Mouse (Mus musculus): ENCODE measurements around the gene Coa6. TPM values are rescaled to one million over a fixed set of nuclear protein-coding genes. Genes with fewer than 3 reads are reported as not detected.
"Not testable (repeated sequence)": the region's sequence is repeated elsewhere in the genome, so short reads cannot be mapped to it uniquely, and the experiment has no call there.

Coa6 gene
- polyA plus RNA-seq (2015; fragmentation: Nextera tagmentation; extraction: Ambion mirVana) = 53.7 and 59.3 TPM in 2 replicates

DNA sequence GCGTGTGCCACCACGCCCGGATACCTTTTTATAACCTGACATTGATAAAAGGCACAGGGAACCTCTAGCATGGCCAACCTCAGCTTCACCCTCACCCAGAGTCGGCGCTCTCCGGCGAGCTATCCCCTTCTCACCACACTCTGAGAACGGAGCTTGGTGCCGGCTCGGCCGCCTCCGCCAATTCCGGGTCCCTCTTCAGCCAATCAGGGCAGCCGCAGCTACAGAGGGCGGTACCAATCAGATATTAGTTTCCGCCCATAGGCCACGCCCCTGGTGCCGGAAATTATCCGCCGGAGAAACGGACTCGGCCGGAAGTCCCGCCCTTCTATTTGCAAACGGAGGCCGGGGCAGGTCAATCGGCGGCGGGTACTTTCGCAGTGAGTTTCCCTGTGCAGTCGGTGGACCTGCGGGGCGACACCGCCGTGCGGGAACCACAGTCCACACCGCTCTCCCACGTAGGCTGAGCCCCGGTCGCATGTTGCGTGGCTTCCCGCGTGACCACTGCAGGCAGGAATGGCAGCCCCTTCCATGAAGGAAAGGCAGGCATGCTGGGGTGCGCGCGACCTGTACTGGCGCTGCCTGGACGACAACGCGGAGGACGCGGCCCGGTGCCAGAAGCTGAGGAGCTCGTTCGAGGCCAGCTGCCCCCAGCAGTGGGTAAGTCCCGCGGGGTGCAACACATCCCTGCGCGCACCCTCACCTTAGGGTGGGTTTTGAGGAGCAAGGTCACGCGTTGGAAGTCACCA is at the start of gene Coa6:
Gene Coa6 (plus strand): TSS at position 342 of the 746 bp plus-strand sequence.
- Histone ChIP-seq H3K9ac (peak within 1 kb of the TSS; percentile 90), H3K4me1 (peaks cover 12% of the 10 kb centered on the region), H3K4me3 (replicated peaks) (peak within 1 kb of the TSS; percentile 90), H3K27ac (peak within 1 kb of the TSS; percentile 85), H3K9me3 (replicated peaks) (no peaks in the 10 kb centered on the region), H3K4me2 (peak within 1 kb of the TSS; percentile 78), H3K27me3 (no peaks in the 10 kb centered on the region), H3K36me3 (peaks cover 28% of the 10 kb centered on the region)
- ATAC-seq (replicated peaks; ENCODE audit: low FRiP score) = peak; percentile 99
- WGBS = under 1% methylated on average over 61 of the region's 61 CpGs

DNA sequence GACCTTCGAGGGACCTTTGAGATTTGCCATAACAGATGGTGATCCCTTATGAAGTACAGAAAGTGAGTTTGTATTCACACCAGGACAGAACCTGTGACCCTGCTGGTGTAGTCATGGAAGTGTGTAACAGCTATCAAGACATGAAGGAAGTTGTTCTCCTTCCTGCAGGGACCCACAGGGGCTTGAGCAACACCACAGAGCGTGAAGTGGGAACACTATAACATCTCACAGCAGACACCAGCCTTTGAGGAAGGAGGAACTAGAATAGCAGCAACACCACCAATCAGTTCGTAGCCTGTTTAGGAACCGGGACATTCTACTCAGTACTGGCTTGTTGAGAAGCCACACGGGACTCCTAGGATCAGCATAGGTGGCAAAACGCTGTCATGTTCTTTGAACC is 42.7 kb upstream of the Coa6 start:
- H3K27ac ChIP-seq = no peak overlapping the region
- no peaks in the 10 kb centered on the region for H3K27me3 ChIP-seq
- H3K4me3 ChIP-seq (replicated peaks) = no peak overlapping the region
- no peak overlapping the region for H3K9ac ChIP-seq
- no peaks in the 10 kb centered on the region for H3K36me3 ChIP-seq
- no peak for ATAC-seq (replicated peaks; ENCODE audit: low FRiP score)
- H3K9me3 ChIP-seq (replicated peaks) = no peaks in the 10 kb centered on the region
- 78% methylated on average over 6 of the region's 6 CpGs for WGBS
- H3K4me1 ChIP-seq = no peaks in the 10 kb centered on the region
- no peak overlapping the region for H3K4me2 ChIP-seq

DNA sequence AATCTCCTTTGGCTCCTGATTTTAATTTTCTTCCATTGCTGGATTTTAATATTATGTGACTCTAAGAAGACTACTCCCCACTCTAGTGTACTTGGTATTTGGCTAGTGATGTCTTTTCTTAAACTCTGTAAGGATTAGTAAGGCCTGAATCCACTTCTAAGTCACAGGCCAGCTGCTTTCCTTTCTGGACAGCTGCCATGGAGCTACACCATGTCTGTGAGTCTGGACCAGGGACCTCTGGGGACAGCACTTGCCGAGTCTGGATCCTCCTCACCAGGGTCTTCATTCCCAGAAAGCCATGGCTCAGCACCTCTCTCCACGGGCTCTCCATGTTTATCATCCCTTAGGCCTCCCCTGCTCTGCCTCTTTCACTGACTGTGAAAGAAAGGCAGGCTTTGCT is 42.2 kb upstream of the Coa6 start:
- no peak for ATAC-seq (replicated peaks; ENCODE audit: low FRiP score)
- Histone ChIP-seq H3K4me2 (no peak overlapping the region), H3K4me1 (no peaks in the 10 kb centered on the region), H3K4me3 (replicated peaks) (no peak overlapping the region), H3K9ac (no peak overlapping the region), H3K27me3 (no peaks in the 10 kb centered on the region), H3K9me3 (replicated peaks) (no peaks in the 10 kb centered on the region), H3K27ac (no peak overlapping the region), H3K36me3 (no peaks in the 10 kb centered on the region)
- 54% methylated on average over 2 of the region's 2 CpGs for WGBS

DNA sequence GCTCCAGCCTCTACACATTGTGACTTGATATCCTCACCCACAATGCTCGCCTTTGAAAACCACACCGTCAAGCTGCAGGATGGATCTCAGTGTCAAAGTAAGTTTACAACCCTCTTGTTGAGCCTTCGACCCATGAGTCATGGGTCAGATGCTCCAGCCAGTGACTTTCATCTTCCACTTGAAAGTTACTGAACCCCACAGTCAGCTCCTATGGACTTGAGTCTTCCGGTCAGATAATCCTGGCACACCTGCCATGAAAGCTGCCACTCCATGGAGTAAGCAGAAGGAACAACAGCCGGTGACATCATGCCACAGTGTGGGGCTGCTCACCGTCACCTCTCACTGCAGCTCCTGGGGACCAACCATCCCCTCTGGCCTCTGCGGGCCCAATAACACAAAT is 41.0 kb upstream of the Coa6 start:
- Histone ChIP-seq H3K4me1 (no peaks in the 10 kb centered on the region), H3K4me3 (replicated peaks) (no peak overlapping the region), H3K9ac (no peak overlapping the region), H3K27me3 (no peaks in the 10 kb centered on the region), H3K36me3 (no peaks in the 10 kb centered on the region), H3K4me2 (no peak overlapping the region), H3K9me3 (replicated peaks) (no peaks in the 10 kb centered on the region), H3K27ac (no peak overlapping the region)
- 50% methylated on average over 7 of the region's 7 CpGs for WGBS
- peak; percentile 54; the same call in 1 of the 2 replicates for ATAC-seq (replicated peaks; ENCODE audit: low FRiP score)

DNA sequence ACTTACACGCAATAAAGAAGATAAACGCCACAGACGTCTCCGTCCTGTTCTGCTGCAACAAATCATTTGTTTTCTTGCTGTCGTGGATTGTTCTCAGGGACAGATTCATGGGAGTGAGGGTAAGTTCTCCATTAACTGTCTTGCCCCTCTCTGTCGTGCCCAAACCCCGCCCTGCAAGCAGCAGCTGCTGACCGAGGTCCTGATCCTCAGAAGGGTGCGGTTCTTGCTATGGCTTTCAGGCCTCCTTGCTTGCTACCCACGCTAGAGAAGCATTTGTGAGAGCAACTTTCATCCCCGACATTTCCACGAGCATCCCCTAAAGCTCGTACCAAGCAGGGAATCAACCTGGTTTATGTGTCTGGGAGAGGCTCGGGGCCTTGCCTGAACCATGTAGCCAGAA is 40.1 kb upstream of the Coa6 start:
- no peak for ATAC-seq (replicated peaks; ENCODE audit: low FRiP score)
- H3K9ac ChIP-seq = no peak overlapping the region

DNA sequence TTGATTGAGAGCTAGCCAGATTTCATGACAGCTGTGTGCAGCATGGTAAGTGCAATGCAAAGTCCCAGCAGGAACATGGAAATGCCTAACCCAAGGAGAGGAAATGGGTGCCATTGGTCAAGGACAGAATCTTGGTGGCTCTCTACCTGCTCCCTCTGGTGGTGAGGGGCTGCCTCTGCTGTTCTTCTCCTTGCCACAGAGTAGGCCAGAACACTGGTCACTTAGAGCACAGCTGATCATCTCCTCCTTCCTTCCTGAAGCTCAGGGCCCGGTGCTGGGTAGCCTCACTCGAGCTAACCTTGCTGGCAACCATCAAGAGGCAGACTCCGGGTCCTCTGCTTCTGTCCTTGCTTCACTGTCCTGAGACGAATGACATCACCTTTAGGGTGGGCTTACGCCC is 39.6 kb upstream of the Coa6 start:
- H3K27me3 ChIP-seq = no peaks in the 10 kb centered on the region
- ATAC-seq (replicated peaks; ENCODE audit: low FRiP score) = no peak
- no peak overlapping the region for H3K9ac ChIP-seq
- no peak overlapping the region for H3K27ac ChIP-seq
- H3K9me3 ChIP-seq (replicated peaks) = no peaks in the 10 kb centered on the region
- H3K4me3 ChIP-seq (replicated peaks) = no peak overlapping the region
- H3K36me3 ChIP-seq = no peaks in the 10 kb centered on the region
- H3K4me1 ChIP-seq = no peaks in the 10 kb centered on the region
- 63% methylated on average over 5 of the region's 5 CpGs for WGBS
- H3K4me2 ChIP-seq = no peak overlapping the region

More for the DNA sequence above, 40.1 kb upstream of the Coa6 start:
- Histone ChIP-seq H3K9me3 (replicated peaks) (no peaks in the 10 kb centered on the region), H3K27ac (no peak overlapping the region), H3K4me1 (no peaks in the 10 kb centered on the region), H3K36me3 (no peaks in the 10 kb centered on the region), H3K4me3 (replicated peaks) (no peak overlapping the region), H3K27me3 (no peaks in the 10 kb centered on the region), H3K4me2 (no peak overlapping the region)
- 29% methylated on average over 14 of the region's 14 CpGs for WGBS

DNA sequence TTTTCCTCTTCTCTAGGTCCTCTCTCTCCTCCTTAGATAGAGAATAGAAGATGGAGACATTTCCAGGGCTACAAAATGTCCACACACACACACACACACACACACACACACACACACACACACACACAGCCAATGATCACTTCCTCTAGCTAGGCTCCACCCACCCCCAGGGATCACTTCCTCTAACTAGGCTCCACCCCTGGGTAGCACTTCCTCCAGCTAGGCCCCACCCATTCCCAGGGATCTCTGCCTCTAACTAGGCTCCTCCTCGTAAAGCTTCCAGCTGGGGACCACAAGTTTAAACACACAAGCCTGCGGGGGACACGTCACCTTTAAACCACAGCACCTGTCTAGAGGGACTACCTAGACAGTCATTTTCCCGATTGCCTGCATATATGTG is 34.7 kb upstream of the Coa6 start:
- ATAC-seq (replicated peaks; ENCODE audit: low FRiP score) = no peak
- Histone ChIP-seq H3K9me3 (replicated peaks) (no peaks in the 10 kb centered on the region), H3K27me3 (no peaks in the 10 kb centered on the region), H3K27ac (no peak overlapping the region), H3K4me3 (replicated peaks) (no peak overlapping the region), H3K36me3 (no peaks in the 10 kb centered on the region), H3K4me2 (no peak overlapping the region), H3K4me1 (no peaks in the 10 kb centered on the region), H3K9ac (no peak overlapping the region)
- 82% methylated on average over 4 of the region's 4 CpGs for WGBS

DNA sequence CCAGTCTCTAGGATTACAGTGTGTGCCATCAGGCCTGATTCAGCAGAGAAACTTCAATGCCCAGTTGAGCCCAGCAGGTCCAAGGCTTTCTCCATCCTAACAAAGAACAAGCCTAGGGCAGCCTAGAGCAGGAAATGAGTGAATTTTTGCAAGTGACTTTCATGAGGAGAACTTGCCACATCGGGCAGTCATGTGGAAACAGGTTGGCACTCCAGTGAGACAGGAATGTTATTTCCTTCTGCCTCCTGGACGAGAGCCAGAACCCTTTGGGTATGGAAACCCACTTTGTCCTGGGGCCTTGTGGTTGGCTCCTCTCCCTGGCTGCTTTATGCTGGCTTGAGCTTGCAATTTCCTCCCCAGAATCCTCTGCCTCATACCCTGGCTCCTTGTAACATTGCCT is 30.8 kb upstream of the Coa6 start:
- Histone ChIP-seq H3K27me3 (no peaks in the 10 kb centered on the region), H3K4me1 (no peaks in the 10 kb centered on the region), H3K9ac (no peak overlapping the region), H3K9me3 (replicated peaks) (no peaks in the 10 kb centered on the region), H3K4me3 (replicated peaks) (no peak overlapping the region), H3K4me2 (no peak overlapping the region), H3K27ac (peak overlapping the region; percentile 28), H3K36me3 (no peaks in the 10 kb centered on the region)
- 55% methylated on average over 2 of the region's 2 CpGs for WGBS
- no peak for ATAC-seq (replicated peaks; ENCODE audit: low FRiP score)

DNA sequence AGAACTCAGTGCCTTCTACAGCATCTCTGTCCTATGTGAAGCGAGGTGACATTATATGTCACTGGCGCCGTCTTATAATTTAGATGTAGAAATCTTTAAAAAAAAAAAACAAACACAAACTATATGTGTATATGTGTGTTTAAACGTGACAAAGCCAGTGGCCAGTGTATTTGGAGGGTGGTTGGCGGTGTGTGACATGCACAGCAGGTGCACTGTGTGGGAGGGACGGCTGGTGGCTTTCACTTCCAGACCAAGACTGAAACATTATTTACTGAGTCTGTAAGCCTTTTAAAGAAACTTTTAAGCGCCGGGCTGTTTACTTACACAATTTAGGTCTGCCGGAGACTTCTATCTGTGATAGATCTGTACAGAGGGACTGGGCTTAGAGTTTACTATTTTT is 26.9 kb upstream of the Coa6 start:
- Histone ChIP-seq H3K9ac (no peak overlapping the region), H3K36me3 (no peaks in the 10 kb centered on the region), H3K4me1 (no peaks in the 10 kb centered on the region), H3K4me2 (no peak overlapping the region), H3K27ac (no peak overlapping the region), H3K27me3 (no peaks in the 10 kb centered on the region), H3K9me3 (replicated peaks) (no peaks in the 10 kb centered on the region), H3K4me3 (replicated peaks) (no peak overlapping the region)
- WGBS = 78% methylated on average over 9 of the region's 9 CpGs
- no peak for ATAC-seq (replicated peaks; ENCODE audit: low FRiP score)

DNA sequence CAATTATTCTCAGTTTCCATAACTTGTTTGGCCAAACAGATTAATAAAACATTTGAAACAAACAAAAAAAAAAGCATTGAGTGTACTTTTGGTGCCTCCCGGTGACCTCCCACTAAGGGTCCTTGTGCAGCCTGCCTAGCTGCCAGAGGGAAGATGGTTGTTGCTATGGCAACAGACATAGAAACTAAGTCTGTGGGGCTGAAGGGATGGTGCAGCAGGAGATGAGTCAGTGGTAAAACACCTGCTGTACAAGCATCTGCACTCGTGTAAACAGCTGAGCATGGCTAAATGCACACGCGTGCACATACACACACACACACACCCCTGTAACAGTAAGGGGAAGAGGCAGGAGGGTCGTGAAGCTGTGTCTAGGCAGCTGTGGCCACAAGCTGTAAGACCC is 26.4 kb upstream of the Coa6 start:
- no peaks in the 10 kb centered on the region for H3K9me3 ChIP-seq (replicated peaks)
- no peak for ATAC-seq (replicated peaks; ENCODE audit: low FRiP score)
- no peak overlapping the region for H3K9ac ChIP-seq
- no peak overlapping the region for H3K4me2 ChIP-seq
- H3K27me3 ChIP-seq = no peaks in the 10 kb centered on the region
- WGBS = 74% methylated on average over 5 of the region's 5 CpGs
- no peaks in the 10 kb centered on the region for H3K36me3 ChIP-seq
- H3K4me1 ChIP-seq = no peaks in the 10 kb centered on the region
- H3K4me3 ChIP-seq (replicated peaks) = no peak overlapping the region
- no peak overlapping the region for H3K27ac ChIP-seq

DNA sequence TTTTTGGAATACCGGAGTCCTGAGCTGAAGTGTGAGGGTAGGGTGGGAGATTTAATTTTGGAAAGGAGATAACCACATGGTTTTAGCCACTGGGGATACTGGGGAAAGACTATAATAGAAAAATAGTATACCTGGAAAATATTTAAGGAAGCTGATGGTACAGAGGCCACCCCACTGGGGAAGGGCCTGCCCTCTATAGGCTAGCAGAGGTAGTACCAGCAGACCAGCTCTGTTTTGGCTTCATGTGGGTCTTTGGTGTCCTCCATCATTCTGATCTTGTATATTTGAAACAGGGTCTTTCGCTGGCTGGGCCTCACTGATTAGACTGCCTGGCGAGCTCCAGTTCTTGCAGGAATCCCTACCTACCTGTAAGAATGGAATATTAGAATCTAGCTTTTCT is 24.0 kb upstream of the Coa6 start:
- H3K27me3 ChIP-seq = 0 out of 2 replicates have a peak, but pooled peaks cover 10% of the 10 kb centered on the region
- no peak for ATAC-seq (replicated peaks; ENCODE audit: low FRiP score)
- no peak overlapping the region for H3K9ac ChIP-seq
- no peak overlapping the region for H3K27ac ChIP-seq
- no peak overlapping the region for H3K4me3 ChIP-seq (replicated peaks)
- no peak overlapping the region for H3K4me2 ChIP-seq
- 71% methylated on average over 3 of the region's 3 CpGs for WGBS
- no peaks in the 10 kb centered on the region for H3K36me3 ChIP-seq
- H3K4me1 ChIP-seq = no peaks in the 10 kb centered on the region
- no peaks in the 10 kb centered on the region for H3K9me3 ChIP-seq (replicated peaks)

DNA sequence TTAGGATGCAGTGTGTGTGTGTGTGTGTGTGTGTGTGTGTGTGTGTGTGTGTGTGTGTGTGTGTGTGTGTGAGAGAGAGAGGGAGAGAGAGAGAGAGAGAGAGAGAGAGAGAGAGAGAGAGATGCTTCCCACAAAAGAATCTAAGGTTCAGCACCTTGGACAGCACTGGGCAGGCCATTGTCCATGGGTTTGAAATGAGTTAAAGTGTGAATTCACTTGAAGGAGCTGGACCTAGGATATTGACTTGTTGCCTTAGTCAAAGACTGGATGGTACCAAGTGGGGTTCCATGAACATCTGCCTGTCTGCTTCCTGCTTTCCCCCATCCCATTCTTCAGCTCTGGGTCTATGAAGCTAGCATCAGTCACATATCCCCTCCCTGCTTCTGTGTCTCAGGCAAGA is 17.8 kb upstream of the Coa6 start:
- 0 out of 2 replicates have a peak, but pooled peaks cover 10% of the 10 kb centered on the region for H3K27me3 ChIP-seq
- not testable (repeated sequence) for H3K4me3 ChIP-seq (replicated peaks); H3K4me1 ChIP-seq; H3K36me3 ChIP-seq; ATAC-seq (replicated peaks; ENCODE audit: low FRiP score); H3K9ac ChIP-seq; H3K9me3 ChIP-seq (replicated peaks); H3K27ac ChIP-seq; H3K4me2 ChIP-seq

DNA sequence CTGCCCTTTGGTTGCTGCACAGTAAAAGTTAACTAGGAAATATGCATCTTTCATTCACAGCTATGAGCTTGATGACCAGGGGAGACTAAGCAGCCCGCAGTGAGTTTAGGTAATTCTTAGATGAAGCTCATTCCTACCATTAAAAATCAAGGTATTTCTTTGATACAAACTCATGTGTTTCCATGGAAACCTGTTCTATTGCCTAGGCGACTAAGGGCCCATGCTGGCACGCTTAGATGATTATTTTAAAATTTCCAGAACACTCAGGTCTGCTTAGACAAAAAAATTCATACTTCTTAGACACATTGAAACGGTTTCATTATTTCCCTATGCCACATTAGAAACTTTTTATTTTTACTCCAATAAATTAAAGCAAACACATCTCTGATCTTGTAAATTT is 17.3 kb upstream of the Coa6 start:
- Histone ChIP-seq H3K9me3 (replicated peaks) (no peaks in the 10 kb centered on the region), H3K36me3 (no peaks in the 10 kb centered on the region), H3K27ac (no peak overlapping the region), H3K9ac (no peak overlapping the region), H3K4me1 (no peaks in the 10 kb centered on the region), H3K4me3 (replicated peaks) (no peak overlapping the region), H3K4me2 (no peak overlapping the region), H3K27me3 (0 out of 2 replicates have a peak, but pooled peaks cover 10% of the 10 kb centered on the region)
- no peak for ATAC-seq (replicated peaks; ENCODE audit: low FRiP score)
- WGBS = 75% methylated on average over 4 of the region's 4 CpGs

Data from kidney, embryonic 15.5 days (tissue).